Mouse (Mus musculus): ENCODE measurements around the gene Herpud2. TPM values are rescaled to one million over a fixed set of nuclear protein-coding genes. Genes with fewer than 3 reads are reported as not detected.

The Herpud2 gene
- not detected in 2 replicates for polyA plus RNA-seq (2012; ENCODE audit: insufficient read depth, insufficient read length, low replicate concordance, missing spikeins)

GRCm38 (mm10) chr9:25151611-25152241 is at the start of gene Herpud2:
Gene Herpud2 (minus strand): TSS chr9:25151820.
- under 1% methylated on average over 51 of the region's 51 CpGs for WGBS
- Histone ChIP-seq H3K4me3 (ENCODE audit: insufficient read depth, low read depth, low read length) (peak within 1 kb of the TSS; percentile 79), H3K27ac (ENCODE audit: insufficient read depth, low read depth, low read length) (peak within 1 kb of the TSS; percentile 81), H3K4me1 (ENCODE audit: control insufficient read depth, insufficient read depth, low read length) (no peaks in the 10 kb centered on the region)
- no peak for TF ChIP-seq CTCF (IDR thresholded peaks at IDR 0.05; ENCODE audit: insufficient read depth, low read depth, low read length)
- TF ChIP-seq POLR2A (IDR thresholded peaks at IDR 0.05; ENCODE audit: insufficient read depth, low read depth, low read length): peak; percentile 84

GRCm38 (mm10) chr9:25200987-25201386 is 49.4 kb upstream of the Herpud2 start:
- 87% methylated on average over 3 of the region's 3 CpGs for WGBS
- no peak for TF ChIP-seq POLR2A (IDR thresholded peaks at IDR 0.05; ENCODE audit: insufficient read depth, low read depth, low read length)
- no peak for TF ChIP-seq CTCF (IDR thresholded peaks at IDR 0.05; ENCODE audit: insufficient read depth, low read depth, low read length)
- Histone ChIP-seq H3K4me3 (ENCODE audit: insufficient read depth, low read depth, low read length) (no peak overlapping the region), H3K4me1 (ENCODE audit: control insufficient read depth, insufficient read depth, low read length) (no peaks in the 10 kb centered on the region), H3K27ac (ENCODE audit: insufficient read depth, low read depth, low read length) (no peak overlapping the region)

- TF ChIP-seq CTCF (IDR thresholded peaks at IDR 0.05; ENCODE audit: insufficient read depth, low read depth, low read length): no peak
- no peak for TF ChIP-seq POLR2A (IDR thresholded peaks at IDR 0.05; ENCODE audit: insufficient read depth, low read depth, low read length)
- WGBS: 37% methylated on average over 3 of the region's 3 CpGs
- no peaks in the 10 kb centered on the region for H3K4me1 ChIP-seq (ENCODE audit: control insufficient read depth, insufficient read depth, low read length)
- H3K27ac ChIP-seq (ENCODE audit: insufficient read depth, low read depth, low read length): no peak overlapping the region
- no peak overlapping the region for H3K4me3 ChIP-seq (ENCODE audit: insufficient read depth, low read depth, low read length)
Observed at GRCm38 (mm10) chr9:25200148-25200547, 48.5 kb upstream of the Herpud2 start.

- no peak for TF ChIP-seq POLR2A (IDR thresholded peaks at IDR 0.05; ENCODE audit: insufficient read depth, low read depth, low read length)
- TF ChIP-seq CTCF (IDR thresholded peaks at IDR 0.05; ENCODE audit: insufficient read depth, low read depth, low read length): no peak
- H3K4me1 ChIP-seq (ENCODE audit: control insufficient read depth, insufficient read depth, low read length): no peaks in the 10 kb centered on the region
- WGBS: 84% methylated on average over 5 of the region's 5 CpGs
- H3K4me3 ChIP-seq (ENCODE audit: insufficient read depth, low read depth, low read length): no peak overlapping the region
- no peak overlapping the region for H3K27ac ChIP-seq (ENCODE audit: insufficient read depth, low read depth, low read length)
Observed at GRCm38 (mm10) chr9:25196746-25197145, 45.1 kb upstream of the Herpud2 start.

GRCm38 (mm10) chr9:25191612-25192011 is 40.0 kb upstream of the Herpud2 start:
- Histone ChIP-seq H3K4me1 (ENCODE audit: control insufficient read depth, insufficient read depth, low read length) (no peaks in the 10 kb centered on the region), H3K4me3 (ENCODE audit: insufficient read depth, low read depth, low read length) (no peak overlapping the region), H3K27ac (ENCODE audit: insufficient read depth, low read depth, low read length) (no peak overlapping the region)
- 89% methylated on average over 2 of the region's 2 CpGs for WGBS
- TF ChIP-seq POLR2A (IDR thresholded peaks at IDR 0.05; ENCODE audit: insufficient read depth, low read depth, low read length) (no peak), CTCF (IDR thresholded peaks at IDR 0.05; ENCODE audit: insufficient read depth, low read depth, low read length) (no peak)

GRCm38 (mm10) chr9:25186501-25186900 is 34.9 kb upstream of the Herpud2 start:
- Histone ChIP-seq H3K27ac (ENCODE audit: insufficient read depth, low read depth, low read length) (no peak overlapping the region), H3K4me1 (ENCODE audit: control insufficient read depth, insufficient read depth, low read length) (no peaks in the 10 kb centered on the region), H3K4me3 (ENCODE audit: insufficient read depth, low read depth, low read length) (no peak overlapping the region)
- 88% methylated on average over 4 of the region's 4 CpGs for WGBS
- TF ChIP-seq CTCF (IDR thresholded peaks at IDR 0.05; ENCODE audit: insufficient read depth, low read depth, low read length) (no peak), POLR2A (IDR thresholded peaks at IDR 0.05; ENCODE audit: insufficient read depth, low read depth, low read length) (no peak)

- WGBS: 73% methylated on average over 7 of the region's 7 CpGs
Observed at GRCm38 (mm10) chr9:25185854-25186253, 34.2 kb upstream of the Herpud2 start.

GRCm38 (mm10) chr9:25184606-25185005 is 33.0 kb upstream of the Herpud2 start:
- no peak overlapping the region for H3K4me3 ChIP-seq (ENCODE audit: insufficient read depth, low read depth, low read length)
- no peaks in the 10 kb centered on the region for H3K4me1 ChIP-seq (ENCODE audit: control insufficient read depth, insufficient read depth, low read length)
- WGBS: 92% methylated on average over 2 of the region's 2 CpGs
- H3K27ac ChIP-seq (ENCODE audit: insufficient read depth, low read depth, low read length): no peak overlapping the region
- TF ChIP-seq POLR2A (IDR thresholded peaks at IDR 0.05; ENCODE audit: insufficient read depth, low read depth, low read length): no peak
- TF ChIP-seq CTCF (IDR thresholded peaks at IDR 0.05; ENCODE audit: insufficient read depth, low read depth, low read length): no peak

More at GRCm38 (mm10) chr9:25185854-25186253, 34.2 kb upstream of the Herpud2 start:
- Histone ChIP-seq H3K4me1 (ENCODE audit: control insufficient read depth, insufficient read depth, low read length) (no peaks in the 10 kb centered on the region), H3K4me3 (ENCODE audit: insufficient read depth, low read depth, low read length) (no peak overlapping the region), H3K27ac (ENCODE audit: insufficient read depth, low read depth, low read length) (no peak overlapping the region)
- TF ChIP-seq POLR2A (IDR thresholded peaks at IDR 0.05; ENCODE audit: insufficient read depth, low read depth, low read length) (no peak), CTCF (IDR thresholded peaks at IDR 0.05; ENCODE audit: insufficient read depth, low read depth, low read length) (no peak)

GRCm38 (mm10) chr9:25178066-25178465 is 26.4 kb upstream of the Herpud2 start:
- 91% methylated on average over 3 of the region's 3 CpGs for WGBS
- no peak overlapping the region for H3K27ac ChIP-seq (ENCODE audit: insufficient read depth, low read depth, low read length)
- no peak for TF ChIP-seq CTCF (IDR thresholded peaks at IDR 0.05; ENCODE audit: insufficient read depth, low read depth, low read length)
- no peak for TF ChIP-seq POLR2A (IDR thresholded peaks at IDR 0.05; ENCODE audit: insufficient read depth, low read depth, low read length)

More at GRCm38 (mm10) chr9:25178066-25178465, 26.4 kb upstream of the Herpud2 start:
- peaks cover 4% of the 10 kb centered on the region; the same call in 1 of the 2 replicates for H3K4me1 ChIP-seq (ENCODE audit: control insufficient read depth, insufficient read depth, low read length)
- H3K4me3 ChIP-seq (ENCODE audit: insufficient read depth, low read depth, low read length): no peak overlapping the region
